Mouse (Mus musculus) midbrain, embryonic 13.5 days (tissue): ENCODE measurements around the gene Ms4a6d. TPM values are rescaled to one million over a fixed set of nuclear protein-coding genes. Genes with fewer than 3 reads are reported as not detected.
"Not testable (repeated sequence)": the region's sequence is repeated elsewhere in the genome, so short reads cannot be mapped to it uniquely, and the experiment has no call there.

Source experiments
- ATAC-seq: fragments of 200-750 bp; cut with Nextera tagmentation; 2 replicates; pipeline ENCODE4 v1.8.0; 2017; ENCODE audit warnings: mild to moderate bottlenecking, moderate TSS enrichment, moderate library complexity
- H3K27ac ChIP-seq: fragments of 300-500 bp; sonication (generic); 2 replicates; pipeline ENCODE4 v1.5.1; 2015; ENCODE audit warnings: inconsistent platforms, mild to moderate bottlenecking, moderate library complexity
- H3K27me3 ChIP-seq: fragments of 300-500 bp; sonication (generic); 2 replicates; pipeline ENCODE4 v1.6.1; 2015; ENCODE audit warnings: mild to moderate bottlenecking, inconsistent platforms
- H3K36me3 ChIP-seq: fragments of 300-500 bp; sonication (generic); 2 replicates; pipeline ENCODE4 v1.6.1; 2015; ENCODE audit warnings: mild to moderate bottlenecking, inconsistent platforms
- H3K4me1 ChIP-seq: fragments of 300-500 bp; sonication (generic); replicated peaks from 2 replicates; pipeline ENCODE4 v1.6.1; 2015; ENCODE audit warnings: inconsistent platforms
- H3K4me2 ChIP-seq: fragments of 300-500 bp; sonication (generic); replicated peaks from 2 replicates; pipeline ENCODE4 v1.6.1; 2015; ENCODE audit warnings: moderate library complexity, mild to moderate bottlenecking, inconsistent platforms
- H3K4me3 ChIP-seq: fragments of 300-500 bp; sonication (generic); replicated peaks from 2 replicates; pipeline ENCODE4 v1.5.1; 2015; ENCODE audit warnings: mild to moderate bottlenecking, inconsistent platforms
- H3K9ac ChIP-seq: fragments of 300-500 bp; sonication (generic); replicated peaks from 2 replicates; pipeline ENCODE4 v1.6.1; 2015; ENCODE audit warnings: mild to moderate bottlenecking, inconsistent platforms
- H3K9me3 ChIP-seq: fragments of 300-500 bp; sonication (generic); 2 replicates; pipeline ENCODE4 v1.6.1; 2016; ENCODE audit warnings: mild to moderate bottlenecking, inconsistent platforms
- WGBS: fragments of 180-500 bp; shearing (Covaris S2); methylation state at CpG from one replicate; pipeline ENCODE4 v1.1.7; 2015; 5-methylcytosine and 5-hydroxymethylcytosine counted together
- polyA plus RNA-seq: library from polyadenylated mRNA; unstranded; fragments of >200 nt; fragmentation: Nextera tagmentation; extraction: Ambion mirVana; gene quantifications from 2 replicates; pipeline ENCODE4 v1.2.1, GENCODE M21; 2015

Gene Ms4a6d
- polyA plus RNA-seq, 1 experiment from 2014 or later, result 2.3 TPM

GRCm38 (mm10) chr19:11544383-11544782, 60.3 kb downstream of the Ms4a6d start:
- not testable (repeated sequence) for H3K27ac ChIP-seq, H3K4me3 ChIP-seq, H3K4me1 ChIP-seq, H3K36me3 ChIP-seq, H3K9me3 ChIP-seq, H3K9ac ChIP-seq, ATAC-seq, H3K4me2 ChIP-seq, H3K27me3 ChIP-seq
- whole genome bisulfite sequencing, result 89% methylated on average over 2 of the region's 2 CpGs

GRCm38 (mm10) chr19:11540166-11540821, 64.4 kb downstream of the Ms4a6d start:
- not testable (repeated sequence) for H3K9me3 ChIP-seq, H3K36me3 ChIP-seq, ATAC-seq, H3K4me3 ChIP-seq, H3K9ac ChIP-seq, H3K4me1 ChIP-seq, H3K4me2 ChIP-seq, H3K27me3 ChIP-seq, H3K27ac ChIP-seq
- 94% methylated on average over 1 of the region's 1 CpGs for WGBS

- 39% methylated on average over 2 of the region's 2 CpGs for WGBS
- H3K27ac ChIP-seq, result no peak overlapping the region
- H3K9ac ChIP-seq, result no peak overlapping the region
- H3K9me3 ChIP-seq, result no peaks in the 10 kb centered on the region
- H3K4me2 ChIP-seq, result no peak overlapping the region
- no peak overlapping the region for H3K4me3 ChIP-seq
- H3K4me1 ChIP-seq, result no peaks in the 10 kb centered on the region
- H3K36me3 ChIP-seq, result no peaks in the 10 kb centered on the region
- H3K27me3 ChIP-seq, result no peaks in the 10 kb centered on the region
- ATAC-seq, result 0 out of 2 replicates have a peak, but pooled peaks have one; percentile 53
These were observed 67.3 kb downstream of the Ms4a6d start for GRCm38 (mm10) chr19:11537336-11537735.

Other genes with a start within 250 kb of the Ms4a6d start
- gene Ms4a4a, start 229.3 kb downstream of the Ms4a6d start, polyA plus RNA-seq, result 1.5 and 2.1 TPM in 2 replicates
- not detected in 2 replicates for gene Ms4a4c, start 200.1 kb downstream of the Ms4a6d start, polyA plus RNA-seq
- gene Ms4a4b, start 161.3 kb downstream of the Ms4a6d start, polyA plus RNA-seq, result not detected in 2 replicates
- gene Ms4a6c, start 135.5 kb downstream of the Ms4a6d start, polyA plus RNA-seq, result 1.9 and 2.0 TPM in 2 replicates
- not detected in 2 replicates for gene Gm8369, start 118.9 kb downstream of the Ms4a6d start, polyA plus RNA-seq
- 2.5 and 3.1 TPM in 2 replicates for gene Ms4a6b, start 88.3 kb downstream of the Ms4a6d start, polyA plus RNA-seq
- not detected in 2 replicates for gene Ms4a4d, start 68.0 kb downstream of the Ms4a6d start, polyA plus RNA-seq
- not detected in 2 replicates for gene Ms4a2, start 18.9 kb upstream of the Ms4a6d start, polyA plus RNA-seq
- not detected in 2 replicates for gene Ms4a3, start 36.0 kb upstream of the Ms4a6d start, polyA plus RNA-seq
- not detected in 2 replicates for gene Oosp2, start 55.7 kb upstream of the Ms4a6d start, polyA plus RNA-seq
- not detected in 2 replicates for gene Oosp1, start 86.3 kb upstream of the Ms4a6d start, polyA plus RNA-seq
- gene Oosp3, start 92.2 kb upstream of the Ms4a6d start, polyA plus RNA-seq, result not detected in 2 replicates
- gene Gif, start 142.7 kb upstream of the Ms4a6d start, polyA plus RNA-seq, result not detected in 2 replicates
- 42.8 and 47.4 TPM in 2 replicates for gene Mrpl16, start 165.5 kb upstream of the Ms4a6d start, polyA plus RNA-seq
- 20.7 and 24.1 TPM in 2 replicates for gene Stx3, start 214.6 kb upstream of the Ms4a6d start, polyA plus RNA-seq
- not detected in 2 replicates for gene Olfr1417, start 234.4 kb upstream of the Ms4a6d start, polyA plus RNA-seq